Comparison of ENCODE assay signal across 14 mouse cellular contexts in genomic region chr2:28479208-28480204, GRCm38 (mm10). TPM values are rescaled to one million over a fixed set of nuclear protein-coding genes. Genes with fewer than 3 reads are reported as not detected.
A peak's percentile ranks its signal among the peaks of the same experiment; 100 is the strongest.
DNase-seq lines count a peak whose midpoint lies in the region; ATAC-seq and TF ChIP-seq lines count a peak whose summit lies in the region.
"Had no signal": no experiment of that assay in that cellular context is flagged by ENCODE, and none has a peak within 500 bp of the region (broad histone marks: within the 10 kb centered on the region; RNA-seq: fewer than 3 reads in every experiment).

No protein-coding gene starts in this region.

- ATAC-seq in stomach, postnatal 0 days (ENCODE audit: low FRiP score, low TSS enrichment): 0 out of 2 replicates have a peak, but pooled peaks have one; percentile 24

- H3K4me3 ChIP-seq in stomach, postnatal 0 days (ENCODE audit: low read depth, low read length): no peak overlapping the region
- H3K4me3 ChIP-seq: lung, embryonic 15.5 days had no signal

- H3K4me2 ChIP-seq in stomach, postnatal 0 days (replicated peaks; ENCODE audit: low read depth): no peak overlapping the region
- H3K4me2 ChIP-seq: lung, embryonic 15.5 days; midbrain, embryonic 11.5 days had no signal

- DNase-seq in cerebellum, adult 9-11 months: peak; percentile 2
- no peak for DNase-seq in cerebellum, postnatal 14 days
- peak; percentile 55 for DNase-seq in layer of hippocampus, adult 9-11 months
- DNase-seq in layer of hippocampus, postnatal 10 days (ENCODE audit: low spot score in 2 of 2): no peak
- DNase-seq in forelimb bud, embryonic 11.5 days (ENCODE audit: low read depth, low spot score): peak; percentile 8
- DNase-seq in stomach, postnatal 0 days (ENCODE audit: low spot score): no peak
- no peak for DNase-seq in layer of hippocampus, postnatal 25 days (ENCODE audit: extremely low spot score in 1 of 2, low spot score in 1 of 2)
- no peak for DNase-seq in ovary, adult 18-20 months (ENCODE audit: low spot score)
- DNase-seq: kidney, adult 18-20 months had no signal

- H3K9ac ChIP-seq in stomach, postnatal 0 days (ENCODE audit: low read length): no peak overlapping the region
- H3K9ac ChIP-seq: lung, embryonic 15.5 days had no signal

- H3K9me3 ChIP-seq in stomach, postnatal 0 days (ENCODE audit: control insufficient read depth, low read length): no peaks in the 10 kb centered on the region
- H3K9me3 ChIP-seq: G1E; lung, embryonic 15.5 days had no signal

- WGBS in stomach, postnatal 0 days: 68% methylated on average over 20 of the region's 20 CpGs

- no peaks in the 10 kb centered on the region for H3K27me3 ChIP-seq in stomach, postnatal 0 days (ENCODE audit: control insufficient read depth, insufficient read depth, low read length)
- H3K27me3 ChIP-seq: lung, embryonic 15.5 days had no signal

- TF ChIP-seq EP300 in stomach, postnatal 0 days (optimal IDR thresholded peaks at IDR 0.05): no peak

- no peaks in the 10 kb centered on the region for H3K36me3 ChIP-seq in stomach, postnatal 0 days (ENCODE audit: control insufficient read depth, insufficient read depth, low read length)
- H3K36me3 ChIP-seq: G1E; lung, embryonic 15.5 days had no signal

- no peaks in the 10 kb centered on the region for H3K4me1 ChIP-seq in stomach, postnatal 0 days (replicated peaks; ENCODE audit: control insufficient read depth, insufficient read depth)
- H3K4me1 ChIP-seq: lung, embryonic 15.5 days had no signal

- no peak for TF ChIP-seq CTCF in stomach, postnatal 0 days (IDR thresholded peaks at IDR 0.05; ENCODE audit: low read depth)

- H3K27ac ChIP-seq in stomach, postnatal 0 days (replicated peaks): no peak overlapping the region
- H3K27ac ChIP-seq: lung, embryonic 15.5 days had no signal

RNA-seq across cellular contexts. Expression of gene Mrps2, which starts 11.6 kb away (rescaled TPM):
- total RNA-seq in layer of hippocampus, postnatal 10 days (2021): 10 to 100 TPM; 37.2 to 37.4 TPM
- polyA plus RNA-seq in stomach, postnatal 0 days (2015; fragmentation: Nextera tagmentation; extraction: Ambion mirVana): 25.3 and 28.3 TPM in 2 replicates
- total RNA-seq in layer of hippocampus, postnatal 25 days (2021): 10 to 100 TPM; 38.3 to 39.2 TPM

RNA-seq across cellular contexts. Expression of gene 1700007K13Rik, which starts 13.4 kb away (rescaled TPM):
- 1 to 10 TPM; 5.1 to 6.8 TPM for total RNA-seq in layer of hippocampus, postnatal 10 days (2021)
- 0.63 and 1.2 TPM in 2 replicates for polyA plus RNA-seq in stomach, postnatal 0 days (2015; fragmentation: Nextera tagmentation; extraction: Ambion mirVana)
- 1 to 10 TPM; 2.8 to 3.8 TPM for total RNA-seq in layer of hippocampus, postnatal 25 days (2021)
- total RNA-seq: G1E; gastrocnemius, postnatal 36 days had no signal

RNA-seq across cellular contexts. Expression of gene Gbgt1, which starts 17.2 kb away (rescaled TPM):
- 1 to 10 TPM; 1.2 to 1.9 TPM for total RNA-seq in layer of hippocampus, postnatal 10 days (2021)
- polyA plus RNA-seq in stomach, postnatal 0 days (2015; fragmentation: Nextera tagmentation; extraction: Ambion mirVana): 1.2 and 1.3 TPM in 2 replicates
- 1 to 10 TPM; 1.5 to 2.1 TPM for total RNA-seq in layer of hippocampus, postnatal 25 days (2021)
- total RNA-seq: G1E had no signal
- polyA plus RNA-seq: G1E; heart, postnatal 0 days had no signal

RNA-seq across cellular contexts. Expression of gene Gm10134, which starts 26.4 kb away (rescaled TPM):
- total RNA-seq in layer of hippocampus, postnatal 10 days (2021): 1 to 10 TPM in 1 of 2 experiments, not detected in 1; 1.2 TPM
- 5.5 and 6.2 TPM in 2 replicates for polyA plus RNA-seq in stomach, postnatal 0 days (2015; fragmentation: Nextera tagmentation; extraction: Ambion mirVana)
- 1 to 10 TPM in 1 of 2 experiments, not detected in 1; 2.0 TPM for total RNA-seq in layer of hippocampus, postnatal 25 days (2021)
- total RNA-seq: G1E; gastrocnemius, postnatal 36 days had no signal
- polyA plus RNA-seq: G1E; midbrain, embryonic 11.5 days had no signal

RNA-seq across cellular contexts. Expression of gene Ppp1r26, which starts 32.9 kb away (rescaled TPM):
- 10 to 100 TPM; 20.2 to 21.9 TPM for total RNA-seq in layer of hippocampus, postnatal 10 days (2021)
- 1.1 TPM in 2 replicates for polyA plus RNA-seq in stomach, postnatal 0 days (2015; fragmentation: Nextera tagmentation; extraction: Ambion mirVana)
- 10 to 100 TPM; 14.3 to 16.0 TPM for total RNA-seq in layer of hippocampus, postnatal 25 days (2021)
- polyA plus RNA-seq: G1E had no signal

Comparison
In these comparisons a context has a peak if more than half of its experiments do, and no peak if none do; other contexts are left out.
1. DNase-seq: peak in cerebellum, adult 9-11 months (single experiment), layer of hippocampus, adult 9-11 months (single experiment) and forelimb bud, embryonic 11.5 days (single experiment); none in cerebellum, postnatal 14 days (0 of 2), layer of hippocampus, postnatal 10 days (0 of 2), stomach, postnatal 0 days (single experiment), layer of hippocampus, postnatal 25 days (0 of 2) and ovary, adult 18-20 months (single experiment).